Mouse (Mus musculus) cerebellum, adult 18-20 months (tissue): ENCODE data around the gene Slc16a8.
A peak's percentile ranks its signal among the peaks of the same experiment; 100 is the strongest.
"Not testable (repeated sequence)": the region's sequence is repeated elsewhere in the genome, so short reads cannot be mapped to it uniquely, and the experiment has no call there.

Source experiments
- DNase-seq, 2 experiments: peaks; one replicate each; pipeline ENCODE4 v3.0.0; 2021

Gene Slc16a8

GRCm38 (mm10) chr15:79262375-79262774 is 7.8 kb upstream of the Slc16a8 start:
- no peak for DNase-seq

GRCm38 (mm10) chr15:79261757-79262156 is 7.2 kb upstream of the Slc16a8 start:
- DNase-seq, result no peak

DNA sequence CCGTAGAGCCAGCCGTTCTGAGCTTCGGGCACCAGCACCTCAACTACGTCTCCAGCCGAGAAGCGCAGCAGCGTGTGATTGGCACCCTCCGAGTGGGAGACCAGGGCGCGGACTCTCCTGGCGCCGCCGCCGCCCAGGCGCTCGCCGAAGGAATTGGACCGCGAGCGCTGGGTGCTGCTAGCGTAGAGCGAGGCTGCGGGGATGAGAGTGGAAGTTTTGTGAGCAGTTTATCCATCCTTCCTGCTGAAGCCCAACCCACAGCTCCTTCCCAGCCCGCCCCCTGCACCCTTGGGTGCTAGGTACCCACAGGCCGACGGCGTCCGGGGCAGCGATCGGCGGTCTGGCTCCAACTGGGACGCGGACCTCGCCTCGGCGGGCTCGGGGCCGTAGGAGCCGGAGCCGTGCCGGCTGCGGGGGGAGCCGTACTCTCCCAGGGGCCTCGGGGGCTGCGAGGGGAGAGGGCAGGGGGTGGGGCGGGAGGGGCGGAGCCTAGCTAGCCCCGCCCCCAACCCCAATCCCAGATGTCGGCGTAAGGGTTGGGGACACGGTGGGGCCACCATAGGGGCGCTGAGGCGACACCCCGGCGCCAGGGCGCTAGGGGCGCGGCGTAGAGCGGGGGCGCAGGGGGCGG is 6.6 kb upstream of the Slc16a8 start:
- no peak for DNase-seq

GRCm38 (mm10) chr15:79258521-79258920 is 4.0 kb upstream of the Slc16a8 start:
- DNase-seq, result no peak

DNA sequence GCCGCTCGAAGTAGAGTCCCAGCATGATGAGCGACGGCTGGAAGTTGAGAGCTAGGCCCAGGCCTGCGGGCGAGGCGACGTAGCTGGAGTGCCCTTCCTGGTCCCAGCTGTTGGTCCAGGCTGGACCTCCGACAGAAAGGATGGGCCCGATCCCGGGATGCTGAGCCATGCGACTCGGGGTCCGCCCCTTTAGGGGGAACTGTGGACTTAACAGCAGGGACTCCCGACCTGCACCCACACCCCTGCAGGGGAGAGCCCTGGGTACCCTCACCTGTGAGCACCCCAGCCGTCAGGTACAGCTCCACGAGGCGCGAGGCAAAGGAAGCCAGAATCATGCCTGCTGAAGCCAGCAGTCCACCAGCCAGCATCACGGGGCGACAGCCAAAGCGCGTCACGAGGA is 2.0 kb downstream of the Slc16a8 start:
- no peak for DNase-seq

DNA sequence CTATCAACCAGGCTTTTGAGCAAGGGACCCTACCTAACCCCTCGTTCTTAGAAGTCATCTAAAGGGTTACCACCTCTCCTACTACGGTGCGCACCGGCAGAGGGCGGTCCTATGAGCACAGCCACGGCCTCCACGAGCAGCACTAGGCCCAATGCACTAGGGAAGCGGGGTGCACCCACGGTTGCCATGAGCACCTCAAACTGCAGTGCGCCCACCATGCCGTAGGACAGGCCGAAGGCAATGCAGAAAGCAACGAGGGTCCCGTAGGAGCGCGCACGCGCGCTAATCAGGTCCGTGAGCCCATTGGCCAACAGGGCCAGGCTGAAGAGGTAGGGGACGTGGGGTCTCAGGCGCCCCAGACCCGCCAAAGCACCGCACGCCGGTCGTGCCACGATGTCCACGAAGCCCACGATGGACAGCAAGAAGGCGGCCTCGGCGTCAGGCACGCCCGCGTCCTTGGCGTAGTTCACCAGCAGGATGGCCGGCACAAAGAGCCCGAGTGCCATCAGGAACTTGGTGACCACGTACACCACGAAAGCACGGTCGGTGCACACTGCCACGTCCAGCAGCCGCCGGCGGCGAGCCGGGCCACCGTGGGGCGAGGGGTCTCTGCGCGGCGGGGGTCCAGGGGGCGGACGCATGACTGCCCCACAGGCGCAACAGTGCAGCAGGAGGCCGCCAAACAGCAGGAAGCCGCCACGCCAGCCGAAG is 2.6 kb downstream of the Slc16a8 start:
- peak in 1 of 2 experiments; percentile 24 for DNase-seq

DNA sequence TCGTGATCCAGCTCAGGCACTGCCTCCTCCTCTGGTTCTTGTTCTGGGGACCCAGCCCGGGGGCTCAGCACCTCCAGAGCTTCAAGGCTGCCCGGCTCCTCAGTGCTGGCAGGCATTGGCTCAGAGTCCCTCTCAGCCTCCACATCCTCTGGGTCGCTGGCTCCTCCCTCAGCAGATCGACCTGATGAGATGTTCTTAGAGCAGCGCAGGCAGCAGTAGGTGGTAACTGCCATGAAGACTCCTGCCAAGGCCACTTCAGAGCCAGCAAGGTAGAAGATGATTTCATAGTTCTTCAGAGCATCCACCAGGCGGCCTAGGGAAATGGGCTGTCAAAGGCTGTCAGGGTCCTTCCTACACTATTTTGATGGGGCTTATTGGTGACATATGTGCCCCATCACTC is 3.4 kb downstream of the Slc16a8 start:
- no peak for DNase-seq

GRCm38 (mm10) chr15:79250236-79250635 is 4.3 kb downstream of the Slc16a8 start:
- no peak for DNase-seq

DNA sequence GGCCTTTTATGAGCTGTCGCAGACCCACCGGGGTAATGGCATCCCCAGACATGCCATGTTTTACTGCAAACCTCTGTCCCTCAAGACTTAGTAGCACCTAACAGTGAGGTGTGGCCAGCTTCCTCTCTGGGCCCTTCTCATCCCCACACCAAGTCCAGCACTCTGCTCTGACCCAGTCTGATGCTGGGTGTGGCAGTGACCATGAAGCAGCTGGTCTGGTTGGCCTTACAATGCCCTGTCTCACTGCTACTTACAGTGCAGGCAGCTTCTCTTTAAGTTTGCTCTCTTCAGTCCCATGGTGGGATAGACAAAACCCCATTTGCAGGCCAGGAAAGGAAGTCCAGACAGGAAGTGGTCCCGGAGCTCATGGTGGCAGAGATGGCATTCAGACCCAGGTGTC is 9.2 kb downstream of the Slc16a8 start:
- no peak for DNase-seq

- no peak for DNase-seq
Measured at GRCm38 (mm10) chr15:79244071-79244893, 10.3 kb downstream of the Slc16a8 start.

DNA sequence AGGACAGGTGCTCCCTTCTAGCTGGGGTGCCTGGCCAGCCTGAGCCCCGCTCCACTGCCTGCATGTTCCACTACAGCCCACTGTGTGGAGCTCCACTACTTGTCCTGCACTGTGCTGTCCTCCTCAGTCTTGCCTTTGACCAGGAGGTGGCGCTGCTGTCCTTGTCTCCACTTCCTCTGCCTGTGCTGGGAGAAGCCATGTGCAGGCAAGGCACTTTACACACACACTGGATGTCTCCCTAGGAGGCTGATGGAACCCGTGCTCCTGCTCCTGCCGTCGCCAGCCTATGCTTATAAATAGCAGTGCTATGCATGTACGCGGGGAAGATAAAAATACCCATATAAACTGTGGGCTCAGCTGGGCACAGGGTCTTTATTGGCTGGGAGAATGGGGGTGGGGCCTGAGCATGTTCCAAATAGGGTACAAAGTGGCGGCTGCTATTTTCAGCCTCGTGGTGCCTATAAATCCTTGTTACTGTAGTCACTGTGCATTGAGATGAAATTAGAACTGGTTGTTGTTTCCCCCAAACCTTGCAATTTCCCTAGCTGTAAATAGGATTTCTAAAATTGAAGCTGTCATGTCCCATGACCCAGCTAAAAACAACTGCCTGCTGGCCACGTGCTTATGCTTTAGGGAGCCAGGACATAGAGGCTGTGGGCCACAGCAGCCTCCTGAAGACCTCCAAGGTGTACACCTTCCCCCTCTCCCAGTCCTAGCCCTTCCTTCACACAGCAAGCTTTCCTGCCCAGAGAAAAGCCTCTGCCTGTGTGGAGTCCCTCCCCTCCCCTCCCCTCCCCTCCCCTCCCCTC is 11.1 kb downstream of the Slc16a8 start:
- peak; percentile 92 to 93 for DNase-seq

DNA sequence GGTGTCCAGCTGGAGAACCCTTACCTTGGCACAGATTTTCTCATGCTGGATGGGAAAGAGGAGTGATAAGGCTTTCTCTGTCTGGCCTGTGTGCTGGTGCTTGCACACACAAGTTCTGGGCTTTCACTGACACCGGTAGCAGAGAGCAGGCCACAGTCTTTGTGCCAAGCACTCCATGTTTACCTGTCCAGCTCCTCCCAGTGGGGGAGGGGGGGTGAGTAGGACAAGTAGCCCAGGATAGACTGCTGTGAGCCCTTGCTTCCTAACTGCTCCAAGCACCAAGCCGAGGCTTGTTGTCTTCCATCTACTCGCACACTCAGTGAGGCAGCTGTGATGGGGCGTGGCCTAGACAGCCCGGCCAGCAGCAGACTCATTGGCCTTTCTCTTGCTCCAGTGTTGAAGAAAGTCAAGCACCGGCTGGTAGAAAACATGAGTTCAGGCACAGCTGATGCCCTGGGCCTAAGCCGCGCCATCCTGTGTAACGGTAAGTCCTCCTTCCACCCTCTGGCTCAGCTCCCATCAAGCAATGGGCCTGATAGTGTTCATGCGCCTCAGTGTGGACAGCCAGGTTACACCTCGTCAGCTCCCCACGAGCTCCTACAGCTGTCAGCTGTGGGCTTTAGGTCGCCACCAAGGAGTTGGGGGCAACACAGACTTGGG is 11.9 kb downstream of the Slc16a8 start:
- no peak for DNase-seq

DNA sequence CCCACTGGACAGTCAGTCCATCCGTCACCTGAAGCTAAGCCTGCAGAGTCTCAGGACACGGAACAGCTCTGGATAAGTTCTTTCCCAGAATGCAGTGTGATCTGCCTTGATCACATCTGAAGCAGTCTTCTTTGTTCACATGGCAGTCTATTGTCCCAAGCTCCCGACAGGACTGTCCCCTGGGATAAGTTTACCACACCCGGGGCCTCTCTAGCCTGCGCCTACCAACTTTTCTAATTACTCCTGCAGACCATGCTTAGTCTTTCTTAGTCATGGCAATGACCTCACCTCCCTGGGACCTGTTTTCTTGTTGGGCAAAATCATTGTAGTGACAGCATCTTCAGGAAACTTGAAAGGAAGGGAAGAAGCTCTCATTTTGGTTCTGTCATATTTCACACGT is 16.5 kb downstream of the Slc16a8 start:
- no peak for DNase-seq

- no peak for DNase-seq
Measured at GRCm38 (mm10) chr15:79235268-79235667, 19.3 kb downstream of the Slc16a8 start.

GRCm38 (mm10) chr15:79229058-79229821 is 25.3 kb downstream of the Slc16a8 start, which contains the start of the genes Pick1 and Gm49486:
Gene Pick1, plus strand, starts transcription at chr15:79229173.
Gene Gm49486, plus strand, starts transcription at chr15:79229391.
- DNase-seq, result peak; percentile 87 to 96

DNA sequence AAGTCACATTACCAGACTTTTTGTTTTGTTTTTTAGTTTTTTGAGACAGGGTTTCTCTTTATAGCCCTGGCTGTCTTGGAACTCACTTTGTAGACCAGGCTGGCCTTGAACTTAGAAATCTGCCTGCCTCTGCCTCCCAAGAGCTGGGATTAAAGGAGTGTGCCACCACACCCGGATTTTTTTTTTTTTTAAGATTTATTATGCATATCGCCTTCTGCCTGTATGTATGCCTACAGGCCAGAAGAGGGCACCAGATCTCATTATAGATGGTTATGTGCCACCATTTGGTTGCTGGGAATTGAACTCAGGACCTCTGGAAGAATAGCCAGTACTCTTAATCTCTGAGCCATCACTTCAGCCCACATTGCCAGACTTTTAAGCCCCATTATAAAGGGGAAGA is 28.8 kb downstream of the Slc16a8 start:
- not testable (repeated sequence) for DNase-seq

DNA sequence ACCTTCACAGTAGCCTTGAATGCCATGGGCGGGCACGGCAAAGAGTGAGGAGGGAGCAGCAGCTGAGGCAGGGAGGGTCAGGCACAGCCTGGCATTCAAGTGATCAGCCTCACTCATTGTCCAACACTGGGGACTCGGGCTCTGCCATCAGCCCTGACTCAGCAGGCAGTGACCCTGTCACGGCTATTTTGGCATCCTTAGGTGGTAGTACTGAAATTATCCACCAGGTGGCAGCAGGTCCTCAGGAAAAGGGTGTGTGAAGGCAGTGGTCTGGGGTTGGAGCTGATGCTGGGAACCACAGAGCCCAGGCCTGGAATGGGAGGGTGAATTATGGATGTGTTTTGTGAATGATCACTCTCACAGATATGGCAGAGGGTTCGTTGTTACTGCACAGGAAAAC is 29.9 kb downstream of the Slc16a8 start:
- DNase-seq, result peak; percentile 85 to 89

DNA sequence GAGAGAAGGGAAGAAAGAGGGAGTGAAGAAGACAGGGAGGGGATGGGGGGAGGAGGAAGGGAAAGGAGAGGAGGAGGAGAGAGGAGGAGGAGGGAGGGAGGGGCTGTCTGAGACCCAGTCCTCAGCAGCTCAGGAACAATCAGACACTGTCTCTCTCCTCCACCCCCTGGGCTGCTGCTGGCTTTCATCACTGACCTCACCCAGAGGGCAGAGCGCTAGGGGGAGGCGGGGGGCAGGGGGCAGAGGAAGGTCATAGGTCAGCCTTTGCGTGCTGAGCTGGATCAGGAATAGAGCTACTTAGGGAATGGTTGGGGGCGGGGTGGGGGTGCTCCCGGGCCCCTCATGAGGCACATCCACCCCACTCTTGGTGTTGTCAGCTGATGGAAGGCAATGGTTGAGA is 30.9 kb downstream of the Slc16a8 start:
- DNase-seq, result no peak

DNA sequence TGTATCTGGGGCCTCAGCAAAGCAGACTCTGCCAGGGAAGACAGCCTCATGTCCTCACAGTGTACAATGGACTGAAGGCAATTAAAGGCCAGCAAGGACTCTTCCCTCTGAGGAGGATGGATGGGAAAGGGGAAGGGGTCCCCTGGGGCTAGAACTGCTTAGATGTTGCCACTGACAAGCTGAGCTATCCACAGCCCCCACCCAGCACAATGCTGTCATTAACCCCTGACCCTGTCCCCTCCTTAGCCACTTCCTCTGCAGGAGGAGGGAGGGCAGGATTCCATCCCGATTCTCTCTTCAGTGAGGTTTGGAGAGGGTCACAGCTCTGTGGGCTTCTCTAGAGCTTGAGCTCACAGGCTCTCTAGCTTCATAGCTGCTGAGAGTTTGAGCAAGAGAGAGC is 35.0 kb downstream of the Slc16a8 start:
- no peak for DNase-seq

- DNase-seq, result no peak
Measured at GRCm38 (mm10) chr15:79216191-79216590, 38.4 kb downstream of the Slc16a8 start.

DNA sequence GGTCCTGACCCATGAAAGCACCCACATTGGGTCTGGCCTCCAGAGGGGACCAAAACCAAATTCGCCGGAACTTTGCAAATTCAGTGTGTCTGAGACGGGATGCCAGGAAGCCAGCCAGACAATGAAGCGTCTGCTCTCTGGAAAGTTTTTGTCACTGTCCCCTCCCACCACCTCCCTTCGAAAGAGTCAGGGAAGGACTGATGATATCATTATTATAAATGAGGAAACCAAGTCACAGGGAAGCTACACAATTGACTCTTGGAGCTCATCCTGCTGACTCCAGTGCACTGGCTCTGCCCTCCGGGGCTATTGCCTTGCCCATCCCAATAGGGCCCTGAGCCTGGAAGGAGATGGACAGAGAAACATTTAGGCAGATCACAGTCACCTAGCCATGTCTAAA is 41.0 kb downstream of the Slc16a8 start:
- no peak for DNase-seq
